Mouse (Mus musculus) ES-Bruce4 (cell line): ENCODE results near the gene Trim26.

ENCODE experiments used
- CTCF ChIP-seq: IDR thresholded peaks from one replicate; pipeline ENCODE4 v1.8.1; 2011; ENCODE audit warnings: low read depth, low read length
- EP300 ChIP-seq: IDR thresholded peaks from 2 replicates; pipeline ENCODE4 v1.6.1; 2011; ENCODE audit warnings: low read depth, low read length; ENCODE audit not compliant: insufficient read depth
- POLR2A ChIP-seq: IDR thresholded peaks from one replicate; pipeline ENCODE4 v1.8.1; 2011; ENCODE audit warnings: low read length; ENCODE audit not compliant: insufficient read depth

DNA sequence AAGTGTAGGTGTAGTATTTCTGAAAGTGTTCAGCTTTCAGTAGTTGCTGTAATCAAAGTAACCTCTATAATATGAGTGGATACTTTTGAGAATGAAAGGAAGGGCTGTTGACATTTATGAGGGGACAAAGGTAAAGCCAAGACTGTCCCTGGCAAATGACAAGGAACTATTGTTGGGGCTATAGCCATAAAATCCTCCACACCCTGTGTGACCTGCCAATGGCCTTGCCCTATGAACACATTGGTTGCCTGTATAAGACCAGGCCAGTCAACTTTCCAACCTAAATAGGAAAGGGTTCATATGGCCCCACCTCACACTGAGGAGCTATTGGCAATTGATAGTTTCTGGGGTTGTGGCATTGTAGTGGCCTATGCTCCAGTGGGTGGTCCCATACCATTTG, 60.1 kb downstream of the Trim26 start:
- TF ChIP-seq CTCF (no peak), POLR2A (no peak), EP300 (no peak)
